Mouse (Mus musculus) embryonic facial prominence, embryonic 15.5 days (tissue): ENCODE data around the gene Slc12a9. TPM values are rescaled to one million over a fixed set of nuclear protein-coding genes. Genes with fewer than 3 reads are reported as not detected.

Experiments
- ATAC-seq: fragments of 200-750 bp; cut with Nextera tagmentation; 2 replicates; pipeline ENCODE4 v1.8.0; 2017; ENCODE audit warnings: low read depth, moderate TSS enrichment; ENCODE audit not compliant: insufficient number of reproducible peaks, low FRiP score, low TSS enrichment
- H3K27ac ChIP-seq: fragments of 300-500 bp; sonication (generic); replicated peaks from 2 replicates; pipeline ENCODE4 v1.5.1; 2015; ENCODE audit warnings: mild to moderate bottlenecking, inconsistent platforms
- H3K27me3 ChIP-seq: fragments of 300-500 bp; sonication (generic); 2 replicates; pipeline ENCODE4 v1.6.1; 2015; ENCODE audit warnings: inconsistent platforms
- H3K36me3 ChIP-seq: fragments of 300-500 bp; sonication (generic); 2 replicates; pipeline ENCODE4 v1.6.1; 2015; ENCODE audit warnings: mild to moderate bottlenecking, inconsistent platforms
- H3K4me1 ChIP-seq: fragments of 300-500 bp; sonication (generic); 2 replicates; pipeline ENCODE4 v1.6.1; 2015; ENCODE audit warnings: inconsistent platforms
- H3K4me2 ChIP-seq: fragments of 300-500 bp; sonication (generic); replicated peaks from 2 replicates; pipeline ENCODE4 v1.6.1; 2015; ENCODE audit warnings: mild to moderate bottlenecking, inconsistent platforms
- H3K4me3 ChIP-seq: fragments of 300-500 bp; sonication (generic); replicated peaks from 2 replicates; pipeline ENCODE4 v1.5.1; 2015; ENCODE audit warnings: mild to moderate bottlenecking, inconsistent platforms
- H3K9ac ChIP-seq: fragments of 300-500 bp; sonication (generic); 2 replicates; pipeline ENCODE4 v1.6.1; 2015; ENCODE audit warnings: inconsistent platforms
- H3K9me3 ChIP-seq: fragments of 300-500 bp; sonication (generic); replicated peaks from 2 replicates; pipeline ENCODE4 v1.6.1; 2016; ENCODE audit warnings: inconsistent platforms
- WGBS: fragments of 180-500 bp; shearing (Covaris S2); methylation state at CpG from one replicate; pipeline ENCODE4 v1.1.7; 2015; 5-methylcytosine and 5-hydroxymethylcytosine counted together
- polyA plus RNA-seq: library from polyadenylated mRNA; unstranded; fragments of >200 nt; fragmentation: Nextera tagmentation; extraction: Ambion mirVana; gene quantifications from 2 replicates; pipeline ENCODE4 v1.2.1, GENCODE M21; 2015

Gene Slc12a9
- polyA plus RNA-seq, 1 experiment from 2014 or later = 16.3 TPM

- H3K4me2 ChIP-seq = peak overlapping the region; percentile 99
- H3K36me3 ChIP-seq = no peaks in the 10 kb centered on the region
- ATAC-seq = no peak
- 14% methylated on average over 15 of the region's 15 CpGs for WGBS
- H3K4me3 ChIP-seq = peak overlapping the region; percentile 69
- H3K9ac ChIP-seq = peak overlapping the region; percentile 70
- no peaks in the 10 kb centered on the region for H3K27me3 ChIP-seq
- peaks cover 6% of the 10 kb centered on the region for H3K4me1 ChIP-seq
- peak overlapping the region; percentile 55; the same call in 1 of the 2 replicates for H3K27ac ChIP-seq
- H3K9me3 ChIP-seq = no peaks in the 10 kb centered on the region
Measured at GRCm38 (mm10) chr5:137332857-137333511, 413 bp downstream of the Slc12a9 start.

GRCm38 (mm10) chr5:137330910-137331309 is 2.5 kb downstream of the Slc12a9 start:
- Histone ChIP-seq H3K9me3 (no peaks in the 10 kb centered on the region), H3K36me3 (peaks cover 12% of the 10 kb centered on the region; the same call in 1 of the 2 replicates), H3K9ac (no peak overlapping the region), H3K4me2 (no peak overlapping the region), H3K4me3 (no peak overlapping the region), H3K27ac (no peak overlapping the region), H3K4me1 (peaks cover 6% of the 10 kb centered on the region), H3K27me3 (no peaks in the 10 kb centered on the region)
- ATAC-seq = no peak
- WGBS = 85% methylated on average over 7 of the region's 7 CpGs

- 90% methylated on average over 3 of the region's 3 CpGs for WGBS
- Histone ChIP-seq H3K27ac (no peak overlapping the region), H3K9ac (no peak overlapping the region), H3K4me3 (no peak overlapping the region), H3K4me1 (no peaks in the 10 kb centered on the region), H3K36me3 (peaks cover 65% of the 10 kb centered on the region), H3K27me3 (no peaks in the 10 kb centered on the region), H3K4me2 (no peak overlapping the region), H3K9me3 (no peaks in the 10 kb centered on the region)
- no peak for ATAC-seq
Measured at GRCm38 (mm10) chr5:137320996-137321395, 12.4 kb downstream of the Slc12a9 start.

GRCm38 (mm10) chr5:137318570-137318969 is 14.8 kb downstream of the Slc12a9 start:
- Histone ChIP-seq H3K27me3 (no peaks in the 10 kb centered on the region), H3K36me3 (peaks cover 54% of the 10 kb centered on the region), H3K27ac (no peak overlapping the region), H3K9ac (no peak overlapping the region), H3K4me2 (no peak overlapping the region), H3K4me3 (no peak overlapping the region), H3K4me1 (peaks cover 16% of the 10 kb centered on the region), H3K9me3 (no peaks in the 10 kb centered on the region)
- no peak for ATAC-seq
- WGBS = 95% methylated on average over 1 of the region's 1 CpGs

- Histone ChIP-seq H3K36me3 (peaks cover 43% of the 10 kb centered on the region), H3K9me3 (no peaks in the 10 kb centered on the region), H3K9ac (no peak overlapping the region), H3K27me3 (no peaks in the 10 kb centered on the region), H3K27ac (no peak overlapping the region), H3K4me1 (peaks cover 25% of the 10 kb centered on the region), H3K4me3 (no peak overlapping the region), H3K4me2 (no peak overlapping the region)
- 89% methylated on average over 8 of the region's 8 CpGs for WGBS
- ATAC-seq = no peak
Measured at GRCm38 (mm10) chr5:137317361-137317760, 16.0 kb downstream of the Slc12a9 start.

- 0 out of 2 replicates have a peak overlapping the region, but pooled peaks have one; percentile 15 for H3K9ac ChIP-seq
- peaks cover 41% of the 10 kb centered on the region for H3K36me3 ChIP-seq
- no peak overlapping the region for H3K4me3 ChIP-seq
- WGBS = 37% methylated on average over 30 of the region's 30 CpGs
- H3K4me1 ChIP-seq = peaks cover 37% of the 10 kb centered on the region
- no peaks in the 10 kb centered on the region for H3K27me3 ChIP-seq
- H3K27ac ChIP-seq = peak overlapping the region; percentile 97
- no peaks in the 10 kb centered on the region for H3K9me3 ChIP-seq
- ATAC-seq = no peak
- H3K4me2 ChIP-seq = peak overlapping the region; percentile 88
Measured at GRCm38 (mm10) chr5:137315084-137315903, 18.1 kb downstream of the Slc12a9 start.

- H3K4me2 ChIP-seq = peak within 1 kb of the TSS; percentile 88
- H3K27ac ChIP-seq = peak within 1 kb of the TSS; percentile 97
- ATAC-seq = peak; percentile 95
- H3K4me3 ChIP-seq = peak within 1 kb of the TSS; percentile 68
- H3K27me3 ChIP-seq = no peaks in the 10 kb centered on the region
- peaks cover 43% of the 10 kb centered on the region for H3K36me3 ChIP-seq
- 15% methylated on average over 30 of the region's 30 CpGs for whole genome bisulfite sequencing
- H3K4me1 ChIP-seq = peaks cover 37% of the 10 kb centered on the region
- peak within 1 kb of the TSS; percentile 72 for H3K9ac ChIP-seq
- no peaks in the 10 kb centered on the region for H3K9me3 ChIP-seq
Measured at GRCm38 (mm10) chr5:137314193-137315083, 19.0 kb downstream of the Slc12a9 start, which contains the start of gene Trip6. Gene Trip6, minus strand, starts transcription at chr5:137314404.

- Histone ChIP-seq H3K27me3 (no peaks in the 10 kb centered on the region), H3K27ac (peak overlapping the region; percentile 97), H3K4me3 (peak overlapping the region; percentile 68), H3K4me2 (peak overlapping the region; percentile 88), H3K9me3 (no peaks in the 10 kb centered on the region), H3K36me3 (peaks cover 47% of the 10 kb centered on the region), H3K9ac (peak overlapping the region; percentile 72), H3K4me1 (peaks cover 39% of the 10 kb centered on the region)
- peak; percentile 75; the same call in 1 of the 2 replicates for ATAC-seq
- 1% methylated on average over 22 of the region's 22 CpGs for WGBS
Measured at GRCm38 (mm10) chr5:137313466-137314192, 19.8 kb downstream of the Slc12a9 start.

- no peak for ATAC-seq
- H3K4me3 ChIP-seq = peak overlapping the region; percentile 92; the same call in 1 of the 2 replicates
- H3K4me1 ChIP-seq = peaks cover 55% of the 10 kb centered on the region
- no peak overlapping the region for H3K9ac ChIP-seq
- H3K27me3 ChIP-seq = no peaks in the 10 kb centered on the region
- H3K27ac ChIP-seq = peak overlapping the region; percentile 96
- H3K36me3 ChIP-seq = peaks cover 53% of the 10 kb centered on the region
- H3K4me2 ChIP-seq = peak overlapping the region; percentile 68
- WGBS = 90% methylated on average over 4 of the region's 4 CpGs
- no peaks in the 10 kb centered on the region for H3K9me3 ChIP-seq
Measured at GRCm38 (mm10) chr5:137308356-137308755, 25.0 kb downstream of the Slc12a9 start.
